Mouse (Mus musculus): ENCODE measurements around the gene Xrcc3. TPM values are rescaled to one million over a fixed set of nuclear protein-coding genes. Genes with fewer than 3 reads are reported as not detected.
A peak's percentile ranks its signal among the peaks of the same experiment; 100 is the strongest.

The Xrcc3 gene
- polyA plus RNA-seq, 1 experiment from 2014 or later: 3.8 TPM

DNA sequence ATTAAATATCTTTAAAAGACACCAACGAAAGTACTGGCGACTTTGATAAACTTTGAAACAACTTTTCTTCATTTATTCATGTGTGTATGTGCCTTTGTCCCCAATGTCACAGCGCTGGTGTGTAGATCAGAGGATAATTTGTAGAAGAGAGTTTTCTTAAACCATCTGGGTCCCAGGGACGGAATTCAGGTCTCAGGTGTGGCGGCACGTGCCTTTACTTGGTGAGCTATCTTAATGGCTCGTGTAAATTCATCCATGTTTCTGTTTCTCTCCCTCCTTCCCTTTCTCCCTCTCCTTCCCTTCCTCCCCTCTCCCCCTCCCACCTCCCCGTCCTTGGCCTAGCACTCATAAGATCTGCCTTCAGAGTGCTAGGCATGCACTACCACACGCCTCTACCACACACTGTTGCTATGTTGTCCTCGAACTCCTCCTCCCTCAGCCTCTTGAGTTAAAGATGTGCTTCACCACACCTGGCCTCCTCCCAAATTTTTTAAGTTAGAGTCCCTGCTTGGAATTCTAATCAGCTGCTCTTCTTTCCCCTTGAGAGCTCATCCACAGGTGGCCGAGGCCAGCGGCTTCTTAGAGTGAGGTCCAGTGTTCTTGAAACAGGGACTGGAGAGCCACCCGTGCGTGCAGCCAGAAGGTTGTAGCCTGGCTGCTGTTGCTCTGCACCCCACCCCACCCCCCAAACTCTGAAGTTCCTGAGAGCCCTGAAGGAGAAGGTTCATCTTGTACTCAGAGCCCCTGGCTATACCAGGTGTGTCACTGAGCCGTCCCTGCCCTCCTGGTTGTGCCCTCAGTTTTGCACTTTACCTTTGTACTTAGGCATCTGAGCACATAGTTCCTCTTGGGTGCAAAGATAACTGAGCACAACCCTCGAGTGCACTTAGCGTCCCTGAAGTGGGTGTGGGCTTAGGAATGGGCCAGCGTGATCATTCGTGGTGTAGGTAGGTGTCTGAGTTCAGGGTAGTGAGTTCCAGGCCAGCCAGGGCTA, 1.4 kb upstream of the Xrcc3 start:
- WGBS: 18% methylated on average over 19 of the region's 19 CpGs
- peaks cover 52% of the 10 kb centered on the region for H3K4me1 ChIP-seq (replicated peaks)

DNA sequence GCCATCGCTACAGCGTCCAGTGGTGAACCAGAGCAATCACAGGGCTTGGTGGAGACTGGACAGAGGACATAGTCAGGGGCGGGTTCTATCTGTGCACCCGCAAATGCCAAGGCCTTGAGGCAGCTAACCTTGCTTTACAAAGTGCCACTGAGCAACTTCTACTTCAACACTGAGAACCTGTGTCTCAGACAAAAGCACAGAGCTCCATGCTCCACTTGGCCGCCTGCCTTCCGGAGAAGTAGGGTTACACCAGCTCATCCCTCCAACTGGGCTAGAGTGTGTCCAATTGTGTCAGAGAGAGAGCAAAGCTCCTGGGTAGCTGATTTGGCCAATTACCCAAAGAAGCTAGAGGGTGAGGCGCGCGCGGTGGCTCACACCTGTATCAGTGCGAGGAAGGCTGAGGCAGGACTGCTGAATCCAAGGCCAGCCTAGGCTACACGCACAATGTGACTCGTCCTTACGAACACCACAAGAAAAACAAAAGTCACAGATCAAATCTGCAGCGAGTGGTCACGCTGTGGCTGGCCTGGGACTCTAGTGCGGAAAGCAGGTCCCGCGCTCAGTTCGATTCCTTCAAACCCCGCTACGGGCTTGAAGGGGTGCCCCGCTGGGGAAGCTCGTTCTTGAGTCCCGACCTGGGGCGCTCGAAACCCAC, 435 bp downstream of the Xrcc3 start:
- Histone ChIP-seq H3K9ac (peak overlapping the region; percentile 77), H3K36me3 (peaks cover 6% of the 10 kb centered on the region), H3K4me2 (peak overlapping the region; percentile 91), H3K27ac (0 out of 2 replicates have a peak overlapping the region, but pooled peaks have one; percentile 36), H3K9me3 (replicated peaks) (no peaks in the 10 kb centered on the region), H3K4me1 (replicated peaks) (peaks cover 55% of the 10 kb centered on the region), H3K4me3 (peak overlapping the region; percentile 85), H3K27me3 (no peaks in the 10 kb centered on the region)
- ATAC-seq (replicated peaks; ENCODE audit: insufficient number of reproducible peaks, insufficient read depth, low FRiP score, low read depth): no peak
- 3% methylated on average over 27 of the region's 27 CpGs for WGBS

More for the DNA sequence above, 1.4 kb upstream of the Xrcc3 start:
- Histone ChIP-seq H3K9me3 (replicated peaks) (no peaks in the 10 kb centered on the region), H3K27me3 (no peaks in the 10 kb centered on the region), H3K4me3 (peak overlapping the region; percentile 85), H3K27ac (peak overlapping the region; percentile 98), H3K4me2 (peak overlapping the region; percentile 91), H3K36me3 (no peaks in the 10 kb centered on the region), H3K9ac (peak overlapping the region; percentile 86)
- no peak for ATAC-seq (replicated peaks; ENCODE audit: insufficient number of reproducible peaks, insufficient read depth, low FRiP score, low read depth)

DNA sequence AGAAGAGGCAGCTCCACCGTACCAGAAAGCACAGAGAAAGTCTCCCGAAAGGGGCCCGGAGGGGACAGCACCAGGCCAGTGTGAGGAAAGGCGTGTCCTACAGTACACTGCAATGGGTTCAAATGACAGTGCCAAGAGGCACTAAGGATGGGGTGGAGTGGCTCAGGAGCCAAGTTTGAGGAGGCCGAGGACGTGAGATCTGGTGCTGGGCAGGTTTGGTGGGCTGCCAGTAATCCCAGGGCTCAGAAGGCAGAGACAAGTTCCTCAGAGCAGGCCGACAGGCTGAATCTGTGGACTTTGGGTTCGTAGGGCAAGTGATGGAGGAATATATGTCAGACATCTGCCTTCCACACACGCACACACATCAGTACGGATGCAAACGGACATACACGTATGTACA, 1.1 kb downstream of the Xrcc3 start:
- peak overlapping the region; percentile 91 for H3K4me2 ChIP-seq
- H3K36me3 ChIP-seq: peaks cover 13% of the 10 kb centered on the region
- H3K4me3 ChIP-seq: peak overlapping the region; percentile 85
- H3K27ac ChIP-seq: no peak overlapping the region
- H3K4me1 ChIP-seq (replicated peaks): peaks cover 54% of the 10 kb centered on the region
- ATAC-seq (replicated peaks; ENCODE audit: insufficient number of reproducible peaks, insufficient read depth, low FRiP score, low read depth): no peak
- H3K9me3 ChIP-seq (replicated peaks): no peaks in the 10 kb centered on the region
- H3K27me3 ChIP-seq: no peaks in the 10 kb centered on the region
- 62% methylated on average over 12 of the region's 12 CpGs for WGBS
- H3K9ac ChIP-seq: peak overlapping the region; percentile 77

DNA sequence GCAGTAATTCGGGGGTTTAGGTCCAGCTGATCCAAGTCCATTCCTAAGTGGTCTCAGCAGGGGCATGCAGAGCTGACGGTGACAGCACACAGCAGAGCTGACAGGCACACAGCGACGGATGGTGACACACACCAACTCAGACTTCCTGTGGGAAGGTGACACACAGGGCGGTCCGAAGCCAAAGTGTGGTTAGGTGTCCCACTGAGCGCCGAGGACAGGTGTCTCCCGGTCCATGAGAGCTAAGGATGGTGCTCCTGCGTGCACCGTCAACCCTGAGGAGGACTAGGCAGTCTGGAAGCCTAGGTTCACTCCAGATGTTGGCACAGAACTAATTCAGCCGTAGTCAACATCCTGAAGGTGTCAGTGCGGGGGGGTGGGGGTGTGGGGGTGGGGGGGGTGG, 1.6 kb downstream of the Xrcc3 start:
- Histone ChIP-seq H3K4me2 (no peak overlapping the region), H3K4me1 (replicated peaks) (peaks cover 50% of the 10 kb centered on the region), H3K4me3 (no peak overlapping the region), H3K27ac (no peak overlapping the region), H3K36me3 (peaks cover 17% of the 10 kb centered on the region), H3K9me3 (replicated peaks) (no peaks in the 10 kb centered on the region), H3K9ac (no peak overlapping the region), H3K27me3 (no peaks in the 10 kb centered on the region)
- 82% methylated on average over 13 of the region's 13 CpGs for WGBS
- no peak for ATAC-seq (replicated peaks; ENCODE audit: insufficient number of reproducible peaks, insufficient read depth, low FRiP score, low read depth)

DNA sequence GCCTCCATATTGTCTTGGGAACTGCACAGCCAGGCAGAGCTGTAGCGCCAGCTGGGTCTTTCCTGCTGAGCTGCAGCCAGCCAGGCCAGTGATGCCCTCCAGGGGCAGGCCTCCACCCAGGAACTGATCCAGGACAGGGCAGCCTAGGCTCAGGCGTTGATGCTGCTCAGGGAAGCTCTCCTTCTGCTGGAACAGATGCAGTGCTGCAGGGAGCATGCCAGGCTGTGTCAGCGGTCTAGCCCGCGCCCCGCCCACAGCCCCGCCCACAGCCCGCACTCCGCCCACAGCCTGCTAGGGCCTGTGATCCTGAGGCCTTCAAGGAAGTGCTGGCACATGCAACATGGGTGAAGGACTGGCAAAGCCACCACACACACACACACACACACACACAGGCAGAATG, 3.9 kb downstream of the Xrcc3 start:
- peak overlapping the region; percentile 27; the same call in 1 of the 2 replicates for H3K9ac ChIP-seq
- H3K9me3 ChIP-seq (replicated peaks): no peaks in the 10 kb centered on the region
- peak; percentile 12; the same call in 1 of the 2 replicates for ATAC-seq (replicated peaks; ENCODE audit: insufficient number of reproducible peaks, insufficient read depth, low FRiP score, low read depth)
- H3K4me2 ChIP-seq: no peak overlapping the region
- no peak overlapping the region for H3K4me3 ChIP-seq
- H3K27ac ChIP-seq: peak overlapping the region; percentile 34
- peaks cover 27% of the 10 kb centered on the region for H3K4me1 ChIP-seq (replicated peaks)
- WGBS: 7% methylated on average over 8 of the region's 9 CpGs
- H3K36me3 ChIP-seq: peaks cover 37% of the 10 kb centered on the region
- no peaks in the 10 kb centered on the region for H3K27me3 ChIP-seq

DNA sequence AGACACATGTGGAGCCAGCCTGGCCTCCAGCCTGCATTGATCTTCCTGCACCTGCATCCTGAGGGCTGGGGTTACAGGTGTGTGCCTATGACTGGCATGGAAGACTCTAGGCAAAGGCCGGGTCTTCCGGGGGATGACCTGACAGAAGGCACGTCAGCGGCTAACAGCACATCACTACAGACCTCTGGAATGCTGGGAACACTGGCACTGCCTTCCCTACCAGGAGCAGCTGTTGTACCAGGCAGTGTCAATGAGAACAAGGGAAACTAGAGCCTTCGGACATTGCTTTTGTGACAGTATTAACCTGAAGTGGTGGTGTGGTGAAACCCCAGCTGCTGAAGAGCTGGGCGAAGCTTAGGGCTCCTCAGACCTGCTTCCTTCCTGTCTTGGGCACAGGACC, 4.9 kb downstream of the Xrcc3 start:
- H3K27me3 ChIP-seq: no peaks in the 10 kb centered on the region
- H3K4me2 ChIP-seq: no peak overlapping the region
- H3K9ac ChIP-seq: no peak overlapping the region
- H3K27ac ChIP-seq: 0 out of 2 replicates have a peak overlapping the region, but pooled peaks have one; percentile 34
- H3K4me3 ChIP-seq: no peak overlapping the region
- ATAC-seq (replicated peaks; ENCODE audit: insufficient number of reproducible peaks, insufficient read depth, low FRiP score, low read depth): no peak
- H3K9me3 ChIP-seq (replicated peaks): no peaks in the 10 kb centered on the region
- peaks cover 27% of the 10 kb centered on the region for H3K4me1 ChIP-seq (replicated peaks)
- H3K36me3 ChIP-seq: peaks cover 45% of the 10 kb centered on the region
- 90% methylated on average over 6 of the region's 6 CpGs for WGBS

DNA sequence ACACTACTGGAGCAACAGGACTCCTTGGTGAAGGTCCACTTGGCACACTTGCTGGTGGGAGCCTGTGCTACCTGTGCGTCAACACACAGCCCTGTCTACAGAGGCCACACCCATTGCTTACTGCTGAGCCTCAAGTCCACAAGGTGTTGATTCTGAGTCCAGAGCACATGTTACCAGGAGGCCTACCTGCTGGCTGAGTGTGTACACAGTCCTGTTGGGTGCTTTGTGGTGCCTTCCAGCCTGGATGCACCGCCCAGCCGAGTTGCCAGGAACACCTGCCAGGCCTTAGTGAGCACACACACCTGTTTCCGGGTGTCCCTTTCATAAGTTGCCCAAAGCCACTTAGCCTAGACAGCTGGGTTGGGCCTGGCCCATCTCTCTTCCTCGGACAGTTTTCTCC, 10.1 kb downstream of the Xrcc3 start:
- no peak overlapping the region for H3K9ac ChIP-seq
- peaks cover 82% of the 10 kb centered on the region for H3K36me3 ChIP-seq
- no peaks in the 10 kb centered on the region for H3K27me3 ChIP-seq
- H3K4me2 ChIP-seq: no peak overlapping the region
- H3K27ac ChIP-seq: no peak overlapping the region
- WGBS: 83% methylated on average over 5 of the region's 5 CpGs
- no peak overlapping the region for H3K4me3 ChIP-seq
- no peak for ATAC-seq (replicated peaks; ENCODE audit: insufficient number of reproducible peaks, insufficient read depth, low FRiP score, low read depth)
- H3K9me3 ChIP-seq (replicated peaks): no peaks in the 10 kb centered on the region
- peaks cover 10% of the 10 kb centered on the region for H3K4me1 ChIP-seq (replicated peaks)

DNA sequence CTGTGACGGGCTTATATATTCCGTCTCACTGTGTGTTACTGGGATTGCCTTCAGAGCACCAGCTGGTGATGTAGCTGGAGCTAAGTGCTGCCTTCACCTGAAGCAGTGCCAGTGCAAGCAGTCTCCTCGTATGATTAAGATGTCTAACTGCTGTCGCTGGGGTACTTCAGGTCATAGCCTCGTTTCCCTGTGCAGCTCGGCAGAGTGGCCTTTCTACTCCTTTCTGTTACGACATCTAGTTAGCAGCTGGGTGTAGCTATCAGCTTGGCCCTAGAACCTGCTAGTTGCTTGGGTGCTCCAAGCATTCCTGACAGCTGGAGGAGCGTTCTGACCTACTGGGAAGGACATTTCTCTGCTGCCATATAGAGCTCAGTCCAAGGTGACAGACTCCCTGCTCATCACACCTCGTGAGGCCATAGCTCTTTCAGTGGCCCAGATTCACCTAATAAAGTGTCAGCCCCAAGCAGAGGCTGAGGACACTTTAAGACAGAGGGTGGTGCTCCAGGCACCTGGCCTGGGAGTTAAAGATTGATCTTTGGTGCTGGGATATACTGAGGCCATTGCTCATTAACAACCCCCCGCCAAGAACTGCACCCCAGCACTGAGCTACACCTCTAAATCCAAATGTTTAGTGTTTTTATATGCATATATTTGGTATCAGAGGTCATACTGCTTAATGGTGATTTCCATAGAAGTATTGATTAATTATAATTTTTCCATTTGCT, 13.1 kb downstream of the Xrcc3 start:
- H3K9me3 ChIP-seq (replicated peaks): no peaks in the 10 kb centered on the region
- no peaks in the 10 kb centered on the region for H3K27me3 ChIP-seq
- peaks cover 10% of the 10 kb centered on the region for H3K4me1 ChIP-seq (replicated peaks)
- no peak; the same call in 1 of the 2 replicates for ATAC-seq (replicated peaks; ENCODE audit: insufficient number of reproducible peaks, insufficient read depth, low FRiP score, low read depth)
- H3K4me3 ChIP-seq: no peak overlapping the region
- H3K4me2 ChIP-seq: no peak overlapping the region
- peaks cover 73% of the 10 kb centered on the region for H3K36me3 ChIP-seq
- WGBS: 65% methylated on average over 10 of the region's 10 CpGs
- no peak overlapping the region for H3K9ac ChIP-seq
- peak overlapping the region; percentile 42; the same call in 1 of the 2 replicates for H3K27ac ChIP-seq

DNA sequence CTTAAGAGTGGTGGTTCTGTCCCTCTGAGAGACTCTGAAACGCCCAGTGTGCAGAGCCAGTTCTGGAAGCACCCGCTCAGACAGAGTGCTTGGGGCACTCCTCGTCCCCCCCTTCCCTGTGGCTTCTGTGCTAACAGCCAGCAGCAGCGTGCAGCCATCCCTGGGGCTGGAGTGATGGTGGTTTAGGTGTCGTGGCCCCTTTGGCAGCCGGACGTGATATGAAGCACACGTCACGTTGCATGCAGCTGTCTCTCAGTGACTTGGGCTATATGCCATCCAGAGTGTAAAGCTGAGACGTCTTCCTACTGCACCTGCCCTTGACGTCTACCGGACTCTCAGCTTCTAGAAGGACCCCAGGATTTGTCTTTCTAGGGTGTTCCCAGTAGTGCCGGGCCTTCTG, 15.2 kb downstream of the Xrcc3 start:
- ATAC-seq (replicated peaks; ENCODE audit: insufficient number of reproducible peaks, insufficient read depth, low FRiP score, low read depth): no peak
- H3K27ac ChIP-seq: no peak overlapping the region
- WGBS: 88% methylated on average over 13 of the region's 13 CpGs
- no peak overlapping the region for H3K4me2 ChIP-seq
- peaks cover 14% of the 10 kb centered on the region for H3K4me1 ChIP-seq (replicated peaks)
- peaks cover 79% of the 10 kb centered on the region for H3K36me3 ChIP-seq
- no peaks in the 10 kb centered on the region for H3K27me3 ChIP-seq
- no peak overlapping the region for H3K4me3 ChIP-seq
- H3K9ac ChIP-seq: no peak overlapping the region
- H3K9me3 ChIP-seq (replicated peaks): no peaks in the 10 kb centered on the region

DNA sequence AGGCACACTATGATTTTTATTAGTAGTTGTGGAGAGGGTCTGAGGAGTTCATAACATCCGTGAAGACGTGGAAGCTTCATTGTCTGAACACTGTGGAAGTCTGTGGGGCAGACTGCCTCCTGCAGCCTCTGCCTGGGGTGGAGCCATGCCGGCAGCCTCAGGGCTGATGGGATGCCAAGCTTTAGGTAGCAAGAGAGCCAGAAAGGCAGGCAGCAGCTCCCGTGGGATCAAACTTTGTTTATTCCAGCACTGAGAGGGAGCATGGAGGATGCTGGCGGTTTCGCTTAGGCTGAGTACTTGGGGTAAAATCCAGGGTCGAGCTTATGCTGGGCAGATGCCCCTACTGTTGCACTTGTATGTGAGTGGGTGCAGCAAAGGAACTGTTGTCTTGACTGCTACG, 16.4 kb downstream of the Xrcc3 start:
- H3K27me3 ChIP-seq: no peaks in the 10 kb centered on the region
- 89% methylated on average over 8 of the region's 8 CpGs for WGBS
- peaks cover 72% of the 10 kb centered on the region for H3K36me3 ChIP-seq
- no peak overlapping the region for H3K27ac ChIP-seq
- no peak overlapping the region for H3K4me3 ChIP-seq
- no peak for ATAC-seq (replicated peaks; ENCODE audit: insufficient number of reproducible peaks, insufficient read depth, low FRiP score, low read depth)
- no peak overlapping the region for H3K4me2 ChIP-seq
- H3K4me1 ChIP-seq (replicated peaks): peaks cover 18% of the 10 kb centered on the region
- no peak overlapping the region for H3K9ac ChIP-seq
- no peaks in the 10 kb centered on the region for H3K9me3 ChIP-seq (replicated peaks)
